Mouse (Mus musculus) E14TG2a.4 (cell line): ENCODE results near the gene Ncf4.
A peak's percentile ranks its signal among the peaks of the same experiment; 100 is the strongest.

Experiments used
- H3K27me3 ChIP-seq: 2 replicates; pipeline ENCODE4 v1.6.1; 2014; ENCODE audit warnings: low read length, control low read depth; ENCODE audit not compliant: insufficient read depth
- H3K36me3 ChIP-seq: 2 replicates; pipeline ENCODE4 v1.6.1; 2014; ENCODE audit warnings: low read length, control low read depth; ENCODE audit not compliant: insufficient read depth
- H3K4me1 ChIP-seq: replicated peaks from 2 replicates; pipeline ENCODE4 v1.6.1; 2014; ENCODE audit warnings: low read depth, low read length, control low read depth
- H3K4me3 ChIP-seq: replicated peaks from 2 replicates; pipeline ENCODE4 v1.5.1; 2014; ENCODE audit warnings: mild to moderate bottlenecking, low read length
- H3K9me3 ChIP-seq: 2 replicates; pipeline ENCODE4 v1.6.1; 2014; ENCODE audit warnings: low read length, control low read depth
- CTCF ChIP-seq: conservative IDR thresholded peaks from 2 replicates; pipeline ENCODE4 v1.5.1; 2014; ENCODE audit warnings: low read length
- NANOG ChIP-seq: IDR thresholded peaks from 2 replicates; pipeline ENCODE4 v1.6.1; 2014; ENCODE audit warnings: borderline replicate concordance, low read length, mixed read lengths
- POU5F1 ChIP-seq: IDR thresholded peaks from 2 replicates; pipeline ENCODE4 v1.6.1; 2014; ENCODE audit warnings: low read length, borderline replicate concordance

Gene Ncf4

DNA sequence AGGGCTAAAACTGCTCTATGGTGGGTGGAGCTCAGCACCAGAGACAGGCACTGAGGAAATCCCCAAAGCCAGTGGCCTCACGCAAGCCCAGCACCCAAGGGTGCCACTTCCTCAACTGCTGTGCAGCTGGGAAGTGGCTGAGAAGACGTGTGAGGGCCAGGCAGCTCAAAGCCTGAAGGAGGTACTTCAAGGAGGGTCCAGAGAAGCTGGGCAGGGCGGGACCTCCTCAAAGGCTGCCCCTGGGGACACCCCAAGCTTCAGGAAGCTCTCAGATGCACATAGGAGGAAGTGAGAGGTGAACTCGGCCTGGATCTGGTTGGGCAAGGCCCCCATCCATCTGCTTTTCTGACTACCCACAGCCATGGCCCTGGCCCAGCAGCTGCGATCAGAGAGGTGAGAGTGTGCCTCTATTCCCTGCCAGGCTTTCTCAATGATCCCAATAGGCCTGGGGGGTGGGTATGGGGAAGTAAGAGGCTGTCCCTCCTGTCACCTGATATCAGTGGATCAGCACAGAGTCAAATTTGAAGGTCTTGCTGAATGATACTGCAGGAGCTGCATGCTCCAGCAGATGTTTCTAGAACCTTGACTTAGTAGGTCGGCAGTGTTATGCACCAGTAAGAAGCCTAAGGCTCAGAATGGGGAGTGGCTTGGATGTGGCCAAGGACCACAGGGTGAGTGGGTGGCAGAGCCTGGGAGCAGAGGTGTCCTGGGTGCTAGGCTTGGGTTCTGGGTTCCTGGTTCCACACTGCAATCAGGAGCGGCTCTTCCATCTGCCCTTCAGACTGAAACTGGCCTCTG, at the start of gene Ncf4:
Gene Ncf4, plus strand, starts transcription at position 107 of the 798 bp plus-strand sequence.
- peaks cover 26% of the 10 kb centered on the region for H3K27me3 ChIP-seq
- H3K36me3 ChIP-seq = no peaks in the 10 kb centered on the region
- TF ChIP-seq CTCF (no peak), NANOG (no peak)
- no peaks in the 10 kb centered on the region for H3K9me3 ChIP-seq
- H3K4me1 ChIP-seq = no peaks in the 10 kb centered on the region
- no peak within 1 kb of the TSS for H3K4me3 ChIP-seq

DNA sequence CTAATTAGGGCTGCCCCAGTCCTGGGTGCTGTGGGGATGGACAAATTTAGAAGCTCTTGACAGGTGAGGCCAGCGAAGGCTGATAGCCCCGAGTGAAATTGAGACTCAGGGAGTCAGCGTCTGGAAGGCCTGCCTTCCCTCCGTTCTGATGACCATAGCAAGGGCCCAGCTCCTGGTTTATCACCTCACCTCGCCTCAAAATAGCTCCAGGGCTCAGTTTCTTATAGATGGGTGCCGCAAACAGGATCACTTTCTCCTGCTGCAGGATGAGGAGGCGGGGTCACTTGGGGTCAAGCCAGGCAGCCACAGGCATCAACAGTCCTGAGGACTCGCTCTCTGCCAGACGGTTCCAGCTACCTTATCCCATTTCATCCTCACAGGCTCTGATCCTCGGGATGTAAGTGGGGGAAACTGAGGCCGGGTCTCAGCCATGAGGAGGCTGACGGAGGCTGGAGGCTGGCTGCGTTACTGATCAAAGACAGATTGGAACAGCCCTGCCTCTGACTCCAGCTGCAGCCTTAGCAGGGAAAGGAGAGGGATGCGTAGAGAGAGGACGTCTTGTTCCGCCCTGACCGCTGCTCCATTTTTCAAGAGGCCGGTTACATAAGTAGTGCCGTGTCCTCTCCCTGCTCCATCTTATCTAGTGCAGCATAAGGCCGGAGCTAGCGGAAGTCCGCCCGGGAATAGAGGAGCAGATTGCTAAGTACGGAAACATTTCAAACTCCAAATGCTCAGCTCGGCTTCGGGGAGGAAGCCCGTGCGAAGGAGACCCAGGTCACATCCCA, 49.3 kb upstream of the Ncf4 start:
- no peaks in the 10 kb centered on the region for H3K9me3 ChIP-seq
- no peaks in the 10 kb centered on the region for H3K36me3 ChIP-seq
- no peak overlapping the region for H3K4me3 ChIP-seq
- H3K4me1 ChIP-seq = peaks cover 15% of the 10 kb centered on the region
- TF ChIP-seq NANOG (no peak), CTCF (no peak)
- H3K27me3 ChIP-seq = peaks cover 18% of the 10 kb centered on the region

DNA sequence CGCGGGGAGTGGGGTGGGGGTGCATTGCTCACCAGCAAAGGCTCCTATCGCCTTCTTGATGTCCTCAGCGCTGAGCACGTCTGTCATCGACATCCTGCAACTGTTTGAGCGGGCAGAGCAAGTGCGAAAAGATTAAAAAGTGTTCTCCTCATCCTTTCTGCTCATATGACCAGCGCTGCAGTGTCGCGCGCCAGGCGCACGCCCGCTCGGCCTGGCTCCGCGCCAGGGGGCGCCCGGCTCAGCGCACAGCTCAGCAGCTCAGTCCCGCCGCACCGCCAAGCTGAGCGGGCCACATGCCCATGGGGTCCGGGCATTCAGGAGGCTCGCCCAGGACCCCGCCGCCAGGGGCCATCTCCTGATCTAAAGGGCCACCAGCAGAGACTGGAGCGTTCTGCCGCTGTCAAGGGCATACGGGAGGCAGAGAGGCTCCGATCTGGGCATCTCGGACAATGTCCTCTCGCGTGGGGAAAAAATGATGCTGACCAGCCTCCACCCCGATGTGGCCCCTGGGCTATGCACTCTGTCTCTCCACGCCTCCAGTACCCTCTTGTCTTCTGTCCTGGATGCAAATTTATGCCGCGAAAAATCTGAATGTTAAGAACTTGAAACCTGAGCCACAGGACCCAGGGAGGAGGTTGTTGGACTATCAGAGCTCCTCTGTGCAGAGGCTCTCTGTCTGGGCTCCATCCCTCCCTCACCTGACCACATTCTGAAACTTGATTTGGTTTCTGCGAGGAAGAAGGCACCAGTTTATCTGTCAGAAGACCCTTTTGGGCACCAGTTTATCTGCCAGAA, 40.4 kb upstream of the Ncf4 start:
- Histone ChIP-seq H3K4me1 (peaks cover 20% of the 10 kb centered on the region), H3K4me3 (peak overlapping the region; percentile 77), H3K36me3 (no peaks in the 10 kb centered on the region), H3K9me3 (no peaks in the 10 kb centered on the region), H3K27me3 (peaks cover 61% of the 10 kb centered on the region)
- TF ChIP-seq NANOG (no peak), CTCF (no peak), POU5F1 (no peak)

DNA sequence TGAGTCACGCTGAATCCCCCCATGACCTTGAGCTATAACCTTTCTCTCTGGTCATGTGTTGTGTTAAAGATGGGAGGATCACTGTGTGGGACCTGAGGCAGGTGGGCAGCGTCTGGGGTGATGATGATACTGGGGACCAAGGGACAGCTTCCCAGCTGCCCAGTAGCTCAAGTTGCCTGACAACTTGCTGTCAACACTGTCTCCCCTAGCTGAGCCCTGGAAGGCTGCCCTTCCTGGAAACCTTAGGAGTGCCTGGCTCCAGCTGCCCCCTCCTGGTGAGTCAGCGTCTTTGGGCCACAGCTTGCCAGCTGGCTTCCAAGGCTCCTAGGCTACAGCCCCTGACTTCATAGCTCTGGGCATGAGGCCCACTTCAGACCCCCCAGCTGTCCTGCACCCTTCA, 39.4 kb upstream of the Ncf4 start:
- Histone ChIP-seq H3K36me3 (no peaks in the 10 kb centered on the region), H3K4me3 (no peak overlapping the region), H3K9me3 (no peaks in the 10 kb centered on the region), H3K27me3 (peaks cover 61% of the 10 kb centered on the region), H3K4me1 (peaks cover 20% of the 10 kb centered on the region)
- TF ChIP-seq NANOG = no peak
- no peak for TF ChIP-seq POU5F1
- no peak for TF ChIP-seq CTCF

DNA sequence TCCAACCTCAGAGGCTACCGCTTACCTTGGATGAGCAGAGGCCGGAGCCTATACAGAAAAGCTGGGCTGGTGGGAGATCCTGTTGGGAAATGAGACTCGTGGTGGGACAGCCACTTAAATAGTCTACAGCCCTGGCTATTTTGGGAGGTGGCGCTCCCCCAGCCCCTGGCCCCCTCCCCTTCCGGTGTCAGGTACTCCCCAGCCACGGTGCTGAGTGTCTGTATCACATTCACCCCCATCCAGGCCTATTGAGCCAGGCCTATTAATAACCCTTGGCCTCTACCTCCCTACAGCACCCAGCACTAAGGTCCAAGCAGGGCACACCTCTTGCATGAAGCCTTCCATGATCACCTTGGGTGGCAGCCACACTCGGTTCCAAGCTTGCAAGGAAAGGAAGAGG, 38.3 kb upstream of the Ncf4 start, which contains the start of gene Pvalb:
Gene Pvalb, minus strand, starts transcription at position 89 of the 400 bp plus-strand sequence.
- Histone ChIP-seq H3K9me3 (no peaks in the 10 kb centered on the region), H3K27me3 (peaks cover 59% of the 10 kb centered on the region), H3K36me3 (no peaks in the 10 kb centered on the region), H3K4me3 (no peak within 1 kb of the TSS), H3K4me1 (peaks cover 20% of the 10 kb centered on the region)
- no peak for TF ChIP-seq NANOG

DNA sequence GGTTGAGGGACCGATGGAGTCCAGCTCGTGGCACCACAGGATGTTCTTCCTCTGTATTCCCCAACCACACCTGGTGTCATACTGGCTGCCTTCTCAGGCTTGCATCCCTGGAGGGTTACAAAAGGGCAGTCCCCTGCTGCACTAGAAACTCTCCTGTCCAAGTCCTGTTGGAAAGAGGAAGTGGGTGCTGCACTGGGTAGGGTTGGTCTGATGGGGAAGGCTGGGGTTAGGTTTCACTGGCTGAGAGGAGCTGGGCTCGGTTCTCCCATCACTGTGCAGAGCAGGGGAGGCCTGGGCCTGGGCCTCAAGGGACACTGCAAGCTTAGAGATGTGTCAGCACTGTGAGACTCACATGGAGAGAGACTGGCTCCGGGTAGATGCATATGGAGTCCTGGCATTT, 34.4 kb upstream of the Ncf4 start:
- H3K27me3 ChIP-seq = peaks cover 20% of the 10 kb centered on the region
- H3K36me3 ChIP-seq = no peaks in the 10 kb centered on the region
- H3K9me3 ChIP-seq = no peaks in the 10 kb centered on the region
- TF ChIP-seq NANOG (no peak), CTCF (no peak), POU5F1 (no peak)
- peaks cover under 1% of the 10 kb centered on the region; the same call in 1 of the 2 replicates for H3K4me1 ChIP-seq
- no peak overlapping the region for H3K4me3 ChIP-seq

DNA sequence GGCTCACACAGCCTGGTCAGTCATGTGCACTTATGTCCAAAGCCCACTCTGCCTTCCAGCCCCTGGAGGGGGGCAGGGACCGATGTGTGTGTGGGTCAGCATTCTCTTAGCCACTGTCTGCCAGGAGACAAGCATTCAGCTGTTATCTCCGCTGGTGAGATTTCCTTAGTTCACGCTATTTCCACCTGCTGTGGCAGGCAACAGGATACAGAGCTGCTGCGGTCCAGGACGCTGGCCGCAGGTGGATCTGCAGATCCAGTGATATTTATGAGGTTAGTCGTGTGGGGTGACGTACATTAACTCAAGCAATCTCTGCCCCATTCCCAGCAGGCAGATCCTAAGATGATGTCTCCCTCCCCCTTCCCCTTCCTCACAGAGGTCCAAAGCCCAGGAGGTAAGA, 33.2 kb upstream of the Ncf4 start:
- Histone ChIP-seq H3K9me3 (no peaks in the 10 kb centered on the region), H3K4me1 (no peaks in the 10 kb centered on the region), H3K4me3 (no peak overlapping the region), H3K36me3 (no peaks in the 10 kb centered on the region), H3K27me3 (peaks cover 10% of the 10 kb centered on the region)
- no peak for TF ChIP-seq NANOG
- TF ChIP-seq CTCF = no peak
- TF ChIP-seq POU5F1 = no peak

DNA sequence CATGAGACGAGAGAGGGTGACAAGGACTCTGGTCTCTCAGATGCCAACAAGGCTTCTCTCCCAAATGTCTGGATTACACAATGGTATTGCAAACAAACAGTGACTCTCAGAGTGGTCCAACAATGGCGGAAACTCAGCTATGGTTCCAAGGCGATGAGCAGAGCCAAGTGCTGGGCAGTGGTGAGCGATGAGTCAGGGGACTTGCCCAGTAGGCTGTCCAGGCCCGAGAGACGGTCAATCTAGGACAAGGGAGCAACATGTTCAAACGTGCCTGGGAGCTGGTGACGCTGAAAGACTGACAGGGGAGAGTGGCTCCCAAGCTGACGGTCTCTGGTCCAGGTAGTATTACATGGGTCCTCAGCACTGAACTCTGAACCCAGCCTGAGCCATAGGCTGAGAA, 29.3 kb upstream of the Ncf4 start:
- Histone ChIP-seq H3K4me1 (no peaks in the 10 kb centered on the region), H3K4me3 (no peak overlapping the region), H3K27me3 (peaks cover under 1% of the 10 kb centered on the region; the same call in 1 of the 2 replicates), H3K36me3 (no peaks in the 10 kb centered on the region), H3K9me3 (0 out of 2 replicates have a peak, but pooled peaks cover 5% of the 10 kb centered on the region)
- TF ChIP-seq NANOG (no peak), POU5F1 (no peak), CTCF (no peak)
